Mouse (Mus musculus): ENCODE data around the gene Rala. TPM values are rescaled to one million over a fixed set of nuclear protein-coding genes. Genes with fewer than 3 reads are reported as not detected.
A peak's percentile ranks its signal among the peaks of the same experiment; 100 is the strongest.
"Not testable (repeated sequence)": the region's sequence is repeated elsewhere in the genome, so short reads cannot be mapped to it uniquely, and the experiment has no call there.

Gene Rala
- polyA plus RNA-seq, 1 experiment from 2014 or later = 150 TPM

- H3K27ac ChIP-seq (ENCODE audit: low read depth, low read length) = no peak overlapping the region
- DNase-seq (ENCODE audit: low spot score) = no peak
- H3K4me3 ChIP-seq (ENCODE audit: low read depth, low read length) = no peak overlapping the region
- H3K4me2 ChIP-seq (ENCODE audit: low read depth) = no peak overlapping the region
- no peaks in the 10 kb centered on the region for H3K9me3 ChIP-seq (ENCODE audit: control insufficient read depth, low read length)
- no peaks in the 10 kb centered on the region for H3K4me1 ChIP-seq (ENCODE audit: control insufficient read depth, insufficient read depth, low read length)
- no peaks in the 10 kb centered on the region for H3K36me3 ChIP-seq (ENCODE audit: control insufficient read depth, insufficient read depth, low read length)
- H3K27me3 ChIP-seq (ENCODE audit: control insufficient read depth, insufficient read depth, low read length) = no peaks in the 10 kb centered on the region
- no peak overlapping the region for H3K9ac ChIP-seq (ENCODE audit: low read length)
- WGBS = 79% methylated on average over 1 of the region's 1 CpGs
- ATAC-seq (ENCODE audit: insufficient read depth, low FRiP score, low TSS enrichment) = no peak
Observed at GRCm38 (mm10) chr13:17975457-17975856, 31.4 kb upstream of the Rala start.

- Histone ChIP-seq H3K4me3 (ENCODE audit: low read depth, low read length) (no peak overlapping the region), H3K4me1 (ENCODE audit: control insufficient read depth, insufficient read depth, low read length) (no peaks in the 10 kb centered on the region), H3K9me3 (ENCODE audit: control insufficient read depth, low read length) (no peaks in the 10 kb centered on the region), H3K9ac (ENCODE audit: low read length) (no peak overlapping the region), H3K36me3 (ENCODE audit: control insufficient read depth, insufficient read depth, low read length) (no peaks in the 10 kb centered on the region), H3K27ac (ENCODE audit: low read depth, low read length) (no peak overlapping the region), H3K4me2 (ENCODE audit: low read depth) (no peak overlapping the region), H3K27me3 (ENCODE audit: control insufficient read depth, insufficient read depth, low read length) (no peaks in the 10 kb centered on the region)
- DNase-seq (ENCODE audit: low spot score) (no peak), ATAC-seq (ENCODE audit: insufficient read depth, low FRiP score, low TSS enrichment) (no peak)
- WGBS = 97% methylated on average over 9 of the region's 9 CpGs
Observed at GRCm38 (mm10) chr13:17974734-17975133, 30.7 kb upstream of the Rala start.

DNA sequence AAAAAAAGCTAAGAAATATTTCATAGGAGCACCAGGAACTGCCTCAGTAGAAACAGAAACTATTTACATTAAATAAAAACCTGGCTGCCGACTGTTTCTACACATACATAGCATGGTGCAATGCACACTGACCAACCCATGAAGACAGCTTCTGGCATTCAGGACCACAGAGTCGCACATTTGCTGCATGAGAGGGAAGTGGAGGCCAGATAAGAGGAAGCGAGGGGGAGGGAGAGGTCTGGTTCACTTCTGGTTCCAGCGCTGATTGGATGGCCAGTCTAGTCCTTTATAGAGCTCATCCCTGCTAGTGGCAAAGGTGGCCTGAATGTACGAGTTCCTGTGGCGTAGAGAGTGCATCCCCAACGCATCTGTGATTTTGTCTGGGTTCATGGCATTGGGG is 16.6 kb upstream of the Rala start:
- no peaks in the 10 kb centered on the region for H3K27me3 ChIP-seq (ENCODE audit: control insufficient read depth, insufficient read depth, low read length)
- ATAC-seq (ENCODE audit: insufficient read depth, low FRiP score, low TSS enrichment) (no peak), DNase-seq (ENCODE audit: low spot score) (no peak)
- H3K4me3 ChIP-seq (ENCODE audit: low read depth, low read length) = no peak overlapping the region
- 87% methylated on average over 7 of the region's 7 CpGs for WGBS
- H3K4me2 ChIP-seq (ENCODE audit: low read depth) = no peak overlapping the region
- H3K27ac ChIP-seq (ENCODE audit: low read depth, low read length) = no peak overlapping the region
- no peak overlapping the region for H3K9ac ChIP-seq (ENCODE audit: low read length)
- no peaks in the 10 kb centered on the region for H3K9me3 ChIP-seq (ENCODE audit: control insufficient read depth, low read length)
- no peaks in the 10 kb centered on the region for H3K4me1 ChIP-seq (ENCODE audit: control insufficient read depth, insufficient read depth, low read length)
- no peaks in the 10 kb centered on the region for H3K36me3 ChIP-seq (ENCODE audit: control insufficient read depth, insufficient read depth, low read length)

DNA sequence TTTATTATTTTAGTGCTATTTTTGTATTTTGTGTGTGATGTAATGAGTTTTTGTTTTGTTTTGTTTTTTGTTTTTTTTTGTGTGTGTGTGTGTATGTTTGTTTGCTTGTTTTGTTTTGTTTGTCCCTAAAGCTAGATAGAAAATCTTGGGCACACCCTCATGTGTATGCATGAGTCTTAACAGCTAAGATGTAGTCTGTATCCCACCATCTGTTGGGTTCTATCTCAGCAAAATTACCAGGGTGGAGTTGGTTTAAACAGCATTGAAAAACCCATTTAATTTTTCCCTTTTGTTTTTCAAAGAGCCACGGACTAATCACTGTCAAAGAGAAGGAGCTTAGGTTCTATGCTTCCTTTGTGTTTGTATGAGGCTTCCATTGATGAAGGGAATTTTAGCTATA is 10.2 kb upstream of the Rala start:
- ATAC-seq (ENCODE audit: insufficient read depth, low FRiP score, low TSS enrichment) (no peak), DNase-seq (ENCODE audit: low spot score) (no peak)
- Histone ChIP-seq H3K36me3 (ENCODE audit: control insufficient read depth, insufficient read depth, low read length) (no peaks in the 10 kb centered on the region), H3K27me3 (ENCODE audit: control insufficient read depth, insufficient read depth, low read length) (no peaks in the 10 kb centered on the region), H3K4me2 (ENCODE audit: low read depth) (no peak overlapping the region), H3K9ac (ENCODE audit: low read length) (no peak overlapping the region), H3K4me3 (ENCODE audit: low read depth, low read length) (no peak overlapping the region), H3K27ac (ENCODE audit: low read depth, low read length) (no peak overlapping the region), H3K4me1 (ENCODE audit: control insufficient read depth, insufficient read depth, low read length) (no peaks in the 10 kb centered on the region), H3K9me3 (ENCODE audit: control insufficient read depth, low read length) (no peaks in the 10 kb centered on the region)
- WGBS = 55% methylated on average over 1 of the region's 1 CpGs

- H3K4me3 ChIP-seq (ENCODE audit: low read depth, low read length); DNase-seq (ENCODE audit: low spot score); H3K4me2 ChIP-seq (ENCODE audit: low read depth); H3K36me3 ChIP-seq (ENCODE audit: control insufficient read depth, insufficient read depth, low read length); H3K9ac ChIP-seq (ENCODE audit: low read length); H3K27me3 ChIP-seq (ENCODE audit: control insufficient read depth, insufficient read depth, low read length); ATAC-seq (ENCODE audit: insufficient read depth, low FRiP score, low TSS enrichment); H3K9me3 ChIP-seq (ENCODE audit: control insufficient read depth, low read length); H3K4me1 ChIP-seq (ENCODE audit: control insufficient read depth, insufficient read depth, low read length); H3K27ac ChIP-seq (ENCODE audit: low read depth, low read length): not testable (repeated sequence)
- 92% methylated on average over 8 of the region's 8 CpGs for WGBS
Observed at GRCm38 (mm10) chr13:17950581-17950980, 6.5 kb upstream of the Rala start.

DNA sequence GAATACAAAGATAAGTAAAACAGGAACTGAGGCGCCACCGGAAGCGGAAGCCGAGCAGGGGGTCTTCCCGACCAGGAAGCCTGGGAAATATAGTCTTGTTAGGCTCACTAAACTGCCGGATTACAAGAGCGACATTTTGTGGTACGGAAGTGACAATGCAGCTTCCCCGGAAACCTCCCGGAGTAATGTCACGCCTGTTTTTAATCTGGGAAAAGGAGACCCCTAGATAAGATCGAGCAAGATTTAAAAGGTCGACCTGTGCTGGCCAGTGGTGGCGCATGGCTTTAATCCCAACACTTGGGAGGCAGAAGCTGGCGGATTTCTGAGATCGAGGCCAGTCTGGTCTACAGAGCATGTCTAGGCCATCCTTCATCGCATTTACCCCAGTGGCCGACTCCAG is 5.5 kb upstream of the Rala start:
- no peak overlapping the region for H3K4me3 ChIP-seq (ENCODE audit: low read depth, low read length)
- ATAC-seq (ENCODE audit: insufficient read depth, low FRiP score, low TSS enrichment) (no peak), DNase-seq (ENCODE audit: low spot score) (no peak)
- H3K9ac ChIP-seq (ENCODE audit: low read length) = no peak overlapping the region
- H3K27me3 ChIP-seq (ENCODE audit: control insufficient read depth, insufficient read depth, low read length) = no peaks in the 10 kb centered on the region
- 78% methylated on average over 18 of the region's 18 CpGs for WGBS
- H3K4me2 ChIP-seq (ENCODE audit: low read depth) = no peak overlapping the region
- no peaks in the 10 kb centered on the region for H3K4me1 ChIP-seq (ENCODE audit: control insufficient read depth, insufficient read depth, low read length)
- no peak overlapping the region for H3K27ac ChIP-seq (ENCODE audit: low read depth, low read length)
- H3K36me3 ChIP-seq (ENCODE audit: control insufficient read depth, insufficient read depth, low read length) = no peaks in the 10 kb centered on the region
- H3K9me3 ChIP-seq (ENCODE audit: control insufficient read depth, low read length) = no peaks in the 10 kb centered on the region

- Histone ChIP-seq H3K27me3 (ENCODE audit: control insufficient read depth, insufficient read depth, low read length) (no peaks in the 10 kb centered on the region), H3K4me2 (ENCODE audit: low read depth) (peak overlapping the region; percentile 61), H3K36me3 (ENCODE audit: control insufficient read depth, insufficient read depth, low read length) (no peaks in the 10 kb centered on the region), H3K4me1 (ENCODE audit: control insufficient read depth, insufficient read depth, low read length) (peaks cover 4% of the 10 kb centered on the region; the same call in 1 of the 2 replicates), H3K9me3 (ENCODE audit: control insufficient read depth, low read length) (no peaks in the 10 kb centered on the region), H3K4me3 (ENCODE audit: low read depth, low read length) (peak overlapping the region; percentile 92), H3K27ac (ENCODE audit: low read depth, low read length) (peak overlapping the region; percentile 89), H3K9ac (ENCODE audit: low read length) (peak overlapping the region; percentile 93)
- DNase-seq (ENCODE audit: low spot score) = no peak
- WGBS = under 1% methylated on average over 67 of the region's 70 CpGs
- peak; percentile 78 for ATAC-seq (ENCODE audit: insufficient read depth, low FRiP score, low TSS enrichment)
Observed at GRCm38 (mm10) chr13:17943306-17944077, 547 bp downstream of the Rala start.

DNA sequence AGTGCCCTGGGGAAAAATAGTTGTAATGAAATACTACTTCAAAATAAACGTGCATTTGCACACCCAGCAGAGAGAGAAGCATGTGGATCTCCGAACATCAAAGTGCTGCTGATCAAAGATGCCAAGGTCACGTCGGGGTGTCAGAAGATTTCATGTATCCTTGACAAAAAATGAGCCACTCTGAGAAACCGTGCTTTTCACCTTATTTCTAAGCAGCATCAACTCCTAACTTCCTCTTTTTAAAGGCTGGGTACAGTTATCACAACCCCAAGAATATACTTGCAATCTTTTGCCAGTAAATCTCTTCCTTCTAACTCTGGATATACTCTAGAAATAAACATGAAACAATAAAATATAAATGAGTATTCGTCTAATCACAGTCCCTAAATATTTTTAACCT is 1.7 kb downstream of the Rala start:
- H3K27ac ChIP-seq (ENCODE audit: low read depth, low read length) = no peak overlapping the region
- no peak overlapping the region for H3K9ac ChIP-seq (ENCODE audit: low read length)

GRCm38 (mm10) chr13:17907309-17907708 is 36.7 kb downstream of the Rala start:
- no peak overlapping the region for H3K27ac ChIP-seq (ENCODE audit: low read depth, low read length)
- H3K4me2 ChIP-seq (ENCODE audit: low read depth) = no peak overlapping the region
- 92% methylated on average over 1 of the region's 1 CpGs for WGBS
- no peak overlapping the region for H3K9ac ChIP-seq (ENCODE audit: low read length)
- DNase-seq (ENCODE audit: low spot score) (no peak), ATAC-seq (ENCODE audit: insufficient read depth, low FRiP score, low TSS enrichment) (no peak)
- H3K4me3 ChIP-seq (ENCODE audit: low read depth, low read length) = no peak overlapping the region
- no peaks in the 10 kb centered on the region for H3K9me3 ChIP-seq (ENCODE audit: control insufficient read depth, low read length)
- no peaks in the 10 kb centered on the region for H3K27me3 ChIP-seq (ENCODE audit: control insufficient read depth, insufficient read depth, low read length)
- H3K36me3 ChIP-seq (ENCODE audit: control insufficient read depth, insufficient read depth, low read length) = no peaks in the 10 kb centered on the region
- H3K4me1 ChIP-seq (ENCODE audit: control insufficient read depth, insufficient read depth, low read length) = no peaks in the 10 kb centered on the region

More for the DNA sequence above, 1.7 kb downstream of the Rala start:
- no peak overlapping the region for H3K4me3 ChIP-seq (ENCODE audit: low read depth, low read length)
- DNase-seq (ENCODE audit: low spot score) (no peak), ATAC-seq (ENCODE audit: insufficient read depth, low FRiP score, low TSS enrichment) (no peak)
- H3K9me3 ChIP-seq (ENCODE audit: control insufficient read depth, low read length) = no peaks in the 10 kb centered on the region
- no peaks in the 10 kb centered on the region for H3K27me3 ChIP-seq (ENCODE audit: control insufficient read depth, insufficient read depth, low read length)
- H3K36me3 ChIP-seq (ENCODE audit: control insufficient read depth, insufficient read depth, low read length) = no peaks in the 10 kb centered on the region
- 70% methylated on average over 6 of the region's 6 CpGs for WGBS
- no peak overlapping the region for H3K4me2 ChIP-seq (ENCODE audit: low read depth)
- H3K4me1 ChIP-seq (ENCODE audit: control insufficient read depth, insufficient read depth, low read length) = peaks cover 4% of the 10 kb centered on the region; the same call in 1 of the 2 replicates

Measured in neural tube, embryonic 11.5 days (tissue).